Mouse (Mus musculus) hindbrain, embryonic 15.5 days (tissue): ENCODE results near the gene Ddah1. TPM values are rescaled to one million over a fixed set of nuclear protein-coding genes. Genes with fewer than 3 reads are reported as not detected.

ENCODE experiments used
- polyA plus RNA-seq: library from polyadenylated mRNA; unstranded; fragments of >200 nt; fragmentation: Nextera tagmentation; extraction: Ambion mirVana; gene quantifications from 2 replicates; pipeline ENCODE4 v1.2.1, GENCODE M21; 2015

Ddah1 gene
- polyA plus RNA-seq, 1 experiment from 2014 or later, result 122 TPM

Other genes with a start within 250 kb of the Ddah1 start
- gene Znhit6, start 182.5 kb upstream of the Ddah1 start, polyA plus RNA-seq, result 35.8 and 37.5 TPM in 2 replicates
- gene Ccn1, start 108.7 kb upstream of the Ddah1 start, polyA plus RNA-seq, result 6.9 and 7.1 TPM in 2 replicates
- gene Bcl10, start 164.1 kb downstream of the Ddah1 start, polyA plus RNA-seq, result 32.3 and 34.8 TPM in 2 replicates
- gene 2410004B18Rik, start 179.3 kb downstream of the Ddah1 start, polyA plus RNA-seq, result 81.0 and 84.4 TPM in 2 replicates
- gene Syde2, start 229.2 kb downstream of the Ddah1 start, polyA plus RNA-seq, result 0.34 and 0.54 TPM in 2 replicates